Mouse (Mus musculus) lung, adult 2 months (tissue): ENCODE results near the gene Epsti1.

Experiments
- CTCF ChIP-seq: fragments of 200-500 bp; IDR thresholded peaks from 2 replicates; pipeline ENCODE4 v1.5.1; 2011; ENCODE audit warnings: mild to moderate bottlenecking, low read length, control low read depth; ENCODE audit not compliant: insufficient read depth
- POLR2A ChIP-seq: fragments of 200-500 bp; IDR thresholded peaks from 2 replicates; pipeline ENCODE4 v1.6.1; 2011; ENCODE audit warnings: low read depth, mild to moderate bottlenecking, control low read depth, low read length, borderline replicate concordance; ENCODE audit errors: extremely low read depth

DNA sequence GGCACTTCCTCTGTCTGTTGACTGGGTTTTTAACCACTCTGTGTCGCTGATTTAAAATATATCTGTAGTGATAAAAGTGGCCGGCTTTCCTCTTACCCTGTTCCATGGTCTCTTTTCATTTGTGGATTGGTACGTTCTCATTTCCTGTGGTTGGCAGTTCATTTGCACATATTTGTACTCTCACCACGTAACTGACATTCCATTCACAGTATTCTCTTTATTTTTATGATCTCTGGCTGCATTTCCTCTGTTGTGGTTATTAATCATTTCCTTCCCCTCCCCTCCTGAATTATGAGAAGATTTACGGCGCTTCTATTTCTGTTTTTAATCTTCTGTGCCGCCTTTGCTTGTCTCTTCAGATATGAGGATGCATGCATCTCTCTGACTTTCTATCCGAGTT is 71.7 kb downstream of the Epsti1 start:
- TF ChIP-seq POLR2A (no peak), CTCF (no peak)
